Mouse (Mus musculus): Measurements from ENCODE around the gene Gngt2.

- TF ChIP-seq POLR2A (IDR thresholded peaks at IDR 0.05; ENCODE audit: insufficient read depth, low read depth, low read length) (no peak), CTCF (IDR thresholded peaks at IDR 0.05) (no peak), EP300 (IDR thresholded peaks at IDR 0.05; ENCODE audit: insufficient read depth, low read depth, low read length) (no peak)
These were observed 9.9 kb upstream of the Gngt2 start for GRCm38 (mm10) chr11:95827168-95827447.
